Mouse (Mus musculus): ENCODE measurements around the gene Clasp1.

DNA sequence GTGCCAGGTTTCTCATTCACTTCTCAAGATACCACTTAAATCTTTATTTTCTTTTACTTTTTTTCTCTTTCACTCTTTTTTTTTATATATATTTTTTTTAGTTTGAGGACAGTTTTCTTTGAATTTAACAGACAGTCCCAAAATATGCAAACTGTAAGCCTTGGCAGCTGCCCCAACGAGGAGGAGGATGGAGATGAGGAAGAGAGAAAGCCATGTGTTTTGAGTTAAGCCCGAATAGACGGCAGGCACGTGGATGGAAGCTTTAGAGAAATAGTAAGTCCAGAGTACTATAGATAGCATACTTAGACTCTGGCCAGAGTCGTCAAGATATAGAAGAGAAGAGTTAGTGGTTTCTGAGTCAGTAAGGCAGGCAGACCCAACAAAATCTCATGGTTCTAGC, 11.1 kb upstream of the Clasp1 start:
- no peak for TF ChIP-seq CTCF (IDR thresholded peaks at IDR 0.05; ENCODE audit: low read depth)
- no peak for TF ChIP-seq EP300 (IDR thresholded peaks at IDR 0.05; ENCODE audit: low read depth)

Measured in heart, postnatal 0 days (tissue).